Mouse (Mus musculus) cerebellum, adult 9-10 months (tissue): ENCODE measurements around the gene Larp4.
"Not testable (repeated sequence)": the region's sequence is repeated elsewhere in the genome, so short reads cannot be mapped to it uniquely, and the experiment has no call there.

ENCODE experiments used
- DNase-seq: peaks from one replicate; pipeline ENCODE4 v3.0.0; 2022

The Larp4 gene

GRCm38 (mm10) chr15:99969765-99970164 lies at the start of gene Larp4:
Larp4 (plus strand) TSS chr15:99970065.
- DNase-seq: not testable (repeated sequence)

GRCm38 (mm10) chr15:99931231-99931630 lies 38.6 kb upstream of the Larp4 start:
- DNase-seq: no peak

GRCm38 (mm10) chr15:99934501-99934900 lies 35.4 kb upstream of the Larp4 start:
- DNase-seq: no peak

GRCm38 (mm10) chr15:99936659-99937058 lies 33.2 kb upstream of the Larp4 start:
- DNase-seq: no peak

- DNase-seq: no peak
Measured at GRCm38 (mm10) chr15:99937841-99938240, 32.0 kb upstream of the Larp4 start.

GRCm38 (mm10) chr15:99940426-99940825 lies 29.4 kb upstream of the Larp4 start:
- peak; percentile 4 for DNase-seq

GRCm38 (mm10) chr15:99940970-99941630 lies 28.8 kb upstream of the Larp4 start:
- DNase-seq: no peak

- no peak for DNase-seq
Measured at GRCm38 (mm10) chr15:99955324-99955723, 14.5 kb upstream of the Larp4 start.

- DNase-seq: no peak
Measured at GRCm38 (mm10) chr15:99965103-99965775, 4.6 kb upstream of the Larp4 start.

GRCm38 (mm10) chr15:99966961-99967360 lies 2.9 kb upstream of the Larp4 start, which contains the start of gene Fam186a:
Fam186a (minus strand) TSS chr15:99967061.
- DNase-seq: no peak

- no peak for DNase-seq
Measured at GRCm38 (mm10) chr15:99970606-99971005, 741 bp downstream of the Larp4 start.

- peak; percentile 95 for DNase-seq
Measured at GRCm38 (mm10) chr15:99972361-99972988, 2.6 kb downstream of the Larp4 start.

GRCm38 (mm10) chr15:99972989-99973911 lies 3.4 kb downstream of the Larp4 start:
- peak; percentile 21 for DNase-seq

- no peak for DNase-seq
Measured at GRCm38 (mm10) chr15:99974476-99975220, 4.8 kb downstream of the Larp4 start.

GRCm38 (mm10) chr15:99976121-99976520 lies 6.3 kb downstream of the Larp4 start:
- not testable (repeated sequence) for DNase-seq

- no peak for DNase-seq
Measured at GRCm38 (mm10) chr15:99979266-99979665, 9.4 kb downstream of the Larp4 start.

GRCm38 (mm10) chr15:99979715-99980114 lies 9.8 kb downstream of the Larp4 start:
- DNase-seq: no peak

- DNase-seq: no peak
Measured at GRCm38 (mm10) chr15:99993100-99993499, 23.2 kb downstream of the Larp4 start.

GRCm38 (mm10) chr15:99997114-99997804 lies 27.4 kb downstream of the Larp4 start:
- no peak for DNase-seq

GRCm38 (mm10) chr15:99999390-99999789 lies 29.5 kb downstream of the Larp4 start:
- no peak for DNase-seq

- DNase-seq: no peak
Measured at GRCm38 (mm10) chr15:100004677-100005273, 34.9 kb downstream of the Larp4 start.
